Mouse (Mus musculus) testis, postnatal 14 days (tissue): ENCODE data around the gene Ankrd44.

ENCODE experiments used
- DNase-seq: peaks from one replicate; pipeline ENCODE4 v3.0.0; 2021; ENCODE audit warnings: low spot score

The Ankrd44 gene

DNA sequence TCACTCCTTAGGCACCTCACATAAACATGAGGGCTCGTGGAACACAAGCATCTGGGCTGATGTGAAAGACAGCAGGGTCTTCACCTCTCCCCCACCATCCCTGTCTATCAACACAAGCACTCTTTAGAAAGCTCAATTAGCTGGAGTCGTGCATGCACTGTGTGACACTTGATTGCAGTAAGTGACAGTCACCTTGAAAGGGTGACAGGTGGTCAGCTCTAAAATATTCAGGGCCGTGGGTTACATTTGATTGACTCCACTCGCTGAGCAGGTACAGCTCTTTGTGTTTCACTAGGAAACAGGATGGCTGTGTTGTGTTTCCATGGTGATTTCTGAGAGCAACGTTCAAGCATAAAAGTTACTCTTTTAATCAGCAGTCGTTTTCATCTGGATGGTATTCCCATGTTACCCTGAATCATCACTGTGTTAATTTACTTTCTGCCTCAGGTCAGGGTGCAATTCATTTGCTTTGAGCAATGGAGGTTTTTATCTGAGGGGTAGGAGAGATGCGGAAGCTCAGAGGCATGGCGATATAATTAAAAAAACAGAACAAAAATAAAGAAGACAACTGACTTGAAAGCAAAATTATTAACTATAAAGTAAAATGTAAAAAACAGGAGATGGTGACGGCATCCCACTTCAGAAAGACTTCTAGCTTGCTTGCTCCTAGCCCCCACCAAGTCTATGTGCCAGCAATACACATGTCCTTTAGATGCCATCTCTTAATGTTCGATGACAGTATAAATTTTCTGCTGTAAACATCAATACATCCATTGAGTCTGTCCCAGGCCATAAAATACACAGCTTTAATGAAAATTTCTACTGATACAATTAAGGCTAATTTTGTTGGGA is 218.9 kb downstream of the Ankrd44 start:
- DNase-seq: no peak

GRCm38 (mm10) chr1:54706621-54707020 is 219.6 kb downstream of the Ankrd44 start:
- DNase-seq: no peak

- DNase-seq: no peak
Observed at GRCm38 (mm10) chr1:54703466-54703865, 222.7 kb downstream of the Ankrd44 start.

- no peak for DNase-seq
Observed at GRCm38 (mm10) chr1:54702918-54703317, 223.3 kb downstream of the Ankrd44 start.

GRCm38 (mm10) chr1:54695396-54695795 is 230.8 kb downstream of the Ankrd44 start:
- DNase-seq: no peak

DNA sequence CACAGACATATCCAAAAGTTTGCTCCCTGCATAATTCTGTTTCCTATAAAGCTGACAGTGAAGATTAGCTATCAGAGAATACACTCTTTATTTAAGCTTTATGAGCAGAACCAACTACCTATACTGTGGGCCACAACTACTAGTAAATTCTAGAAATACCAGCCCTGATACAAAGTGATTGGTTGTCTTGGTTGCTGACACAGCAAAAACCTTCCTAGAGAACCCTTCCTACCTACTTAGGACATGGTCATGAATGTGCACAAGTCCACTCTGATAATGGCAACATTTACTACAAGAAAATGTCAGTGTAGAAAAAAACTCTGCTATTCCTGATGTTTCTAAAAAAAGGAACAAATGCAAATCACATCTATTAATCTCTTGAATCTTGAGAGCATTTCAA is 234.4 kb downstream of the Ankrd44 start:
- DNase-seq: no peak

DNA sequence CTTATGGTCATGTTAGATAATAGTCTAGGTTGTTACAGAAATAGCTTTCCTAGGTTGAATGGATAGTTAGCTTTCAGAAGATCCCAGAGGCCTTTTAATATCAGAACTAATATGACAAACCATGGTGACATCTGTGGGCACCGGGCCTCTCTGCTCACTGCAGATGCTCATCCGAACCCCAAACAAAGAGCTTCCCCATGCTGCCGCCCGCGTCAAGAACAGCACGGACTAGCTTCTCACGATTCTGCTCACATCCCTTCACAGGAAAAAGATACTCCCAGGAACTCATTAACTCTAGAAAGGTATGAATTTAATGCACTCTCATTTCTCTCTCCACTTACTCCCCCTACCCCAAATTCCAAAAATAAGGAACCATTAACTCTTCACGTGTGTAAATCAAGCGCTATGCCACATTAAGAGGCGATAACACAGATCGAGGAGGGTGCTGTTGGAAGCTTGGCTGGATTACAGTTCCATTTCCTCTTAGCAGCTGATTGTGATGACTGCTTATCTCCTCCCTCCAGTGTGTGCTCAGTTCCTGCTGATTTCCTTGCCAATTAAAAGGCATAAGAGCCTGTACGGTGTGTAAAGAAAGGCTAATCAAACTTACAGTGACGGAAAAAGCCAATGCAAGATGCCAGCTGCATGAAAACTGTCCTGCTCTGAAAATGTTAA is 235.8 kb downstream of the Ankrd44 start:
- no peak for DNase-seq

GRCm38 (mm10) chr1:54688441-54688840 is 237.7 kb downstream of the Ankrd44 start:
- no peak for DNase-seq

DNA sequence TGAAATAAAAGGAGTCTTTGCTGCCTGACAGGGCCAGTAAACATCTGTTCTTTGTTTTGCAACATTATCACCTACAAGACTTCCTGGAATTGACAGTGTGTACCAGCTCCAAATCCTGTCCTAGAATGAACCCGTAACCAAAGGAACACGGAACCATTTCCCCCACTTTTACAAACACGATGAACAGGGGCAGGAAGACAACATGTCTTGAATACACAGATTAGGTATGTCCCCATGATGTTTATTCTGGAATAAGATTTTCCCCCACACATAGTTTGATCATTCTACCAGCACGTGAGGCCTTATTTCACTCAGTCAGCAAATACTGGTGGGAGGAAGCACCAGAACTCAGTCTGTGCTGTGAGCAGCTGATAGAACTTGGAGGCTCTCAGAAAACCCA is 241.9 kb downstream of the Ankrd44 start:
- DNase-seq: no peak

GRCm38 (mm10) chr1:54679556-54679955 is 246.6 kb downstream of the Ankrd44 start:
- no peak for DNase-seq

- no peak for DNase-seq
Observed at GRCm38 (mm10) chr1:54678037-54678436, 248.2 kb downstream of the Ankrd44 start.

- no peak for DNase-seq
Observed at GRCm38 (mm10) chr1:54675478-54675877, 250.7 kb downstream of the Ankrd44 start.

DNA sequence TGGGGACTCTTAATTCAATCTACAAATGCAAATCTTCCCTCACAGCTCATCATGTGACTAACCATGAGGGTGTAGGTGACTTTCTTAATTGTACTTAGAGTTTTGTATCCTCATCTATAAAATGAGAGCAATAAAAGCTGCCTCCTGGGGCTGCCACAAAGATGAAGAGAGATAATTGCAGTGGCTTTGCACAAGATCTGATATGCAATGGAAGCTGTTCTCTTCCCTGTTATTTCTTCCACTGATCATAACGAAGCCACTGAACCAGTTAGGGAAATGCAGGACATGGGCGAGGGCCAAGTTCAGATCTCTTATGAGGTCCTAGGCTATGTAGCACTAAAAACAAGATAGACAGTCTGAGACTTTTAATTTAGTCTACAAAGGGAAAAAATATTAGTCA is 258.2 kb downstream of the Ankrd44 start:
- no peak for DNase-seq

DNA sequence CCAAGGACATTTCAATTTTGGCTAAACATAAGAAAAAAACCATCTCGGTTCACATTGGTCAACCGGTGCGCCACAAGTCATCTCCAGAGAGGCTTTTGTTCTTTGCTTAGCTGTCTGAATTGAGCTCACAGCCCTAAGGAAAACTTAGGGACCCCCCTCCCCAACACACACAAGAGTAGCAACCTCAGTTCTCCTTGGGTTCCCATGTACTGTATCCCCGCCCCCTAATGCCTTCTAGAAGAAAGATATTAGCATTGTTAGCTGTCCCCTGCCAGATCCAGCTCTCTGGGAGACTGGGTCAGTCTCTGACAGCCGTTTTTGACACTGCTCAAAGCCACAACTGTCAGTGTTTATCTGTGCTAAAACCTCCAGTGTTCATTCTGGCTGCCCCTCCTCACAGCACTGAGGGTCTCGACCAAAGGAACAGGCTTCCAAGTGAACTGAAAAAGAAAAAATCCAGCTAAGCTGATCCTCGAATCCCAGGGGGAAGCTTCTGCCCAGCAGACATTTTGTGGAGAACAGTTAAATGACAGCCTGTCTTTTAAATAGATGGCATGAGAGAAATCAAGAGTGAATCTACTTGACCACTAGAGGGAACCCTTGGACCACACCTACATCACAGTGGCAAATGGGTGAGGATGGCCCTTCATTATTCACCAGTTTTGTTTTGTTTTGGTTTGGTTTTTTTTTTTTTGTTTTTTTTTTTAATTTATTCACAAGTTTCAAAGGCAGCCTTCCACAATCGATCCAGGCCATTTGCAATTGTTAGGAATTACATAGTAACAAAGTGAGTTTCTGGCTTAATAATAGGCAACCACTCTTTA is 260.4 kb downstream of the Ankrd44 start:
- no peak for DNase-seq

DNA sequence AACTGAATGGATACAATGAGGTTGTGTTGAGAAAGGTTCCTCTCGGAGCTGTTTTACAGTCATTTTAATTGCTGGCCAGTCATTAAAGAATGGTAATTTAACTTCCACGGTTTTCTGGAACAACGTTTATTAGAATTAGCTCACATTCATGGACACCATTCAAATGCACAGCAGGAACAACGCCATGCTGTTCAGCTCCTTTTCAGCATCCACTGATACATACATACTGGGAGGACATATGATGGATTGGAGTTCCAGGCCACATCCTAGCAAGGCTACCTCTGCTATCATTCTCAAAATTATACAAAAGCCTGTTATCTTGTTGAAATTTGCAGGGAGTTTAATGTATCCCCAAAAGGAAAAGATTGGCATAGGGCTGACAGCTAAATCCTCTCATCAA is 261.1 kb downstream of the Ankrd44 start:
- no peak for DNase-seq

GRCm38 (mm10) chr1:54660674-54661073 is 265.5 kb downstream of the Ankrd44 start:
- DNase-seq: no peak

DNA sequence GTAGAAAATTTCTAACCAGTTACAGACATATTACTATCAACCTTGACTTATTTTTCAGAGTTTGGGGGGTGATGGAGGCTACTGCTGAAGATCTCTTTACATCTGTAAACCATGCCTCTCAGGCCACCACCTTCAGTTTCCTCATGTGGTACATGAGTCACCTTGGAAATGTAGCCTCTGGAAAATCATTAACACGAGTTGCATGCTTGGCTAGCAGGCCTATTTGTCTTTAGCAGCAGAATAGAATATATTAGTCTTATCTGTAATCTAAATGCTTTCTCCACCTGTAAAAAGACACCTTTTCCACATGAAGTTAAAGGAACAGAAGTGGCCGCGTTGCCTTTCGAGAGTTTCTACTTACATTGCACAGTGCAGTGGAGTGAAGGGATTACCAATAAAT is 267.6 kb downstream of the Ankrd44 start:
- no peak for DNase-seq

- no peak for DNase-seq
Observed at GRCm38 (mm10) chr1:54648237-54648636, 277.9 kb downstream of the Ankrd44 start.

GRCm38 (mm10) chr1:54647335-54647745 is 278.8 kb downstream of the Ankrd44 start:
- DNase-seq: no peak

DNA sequence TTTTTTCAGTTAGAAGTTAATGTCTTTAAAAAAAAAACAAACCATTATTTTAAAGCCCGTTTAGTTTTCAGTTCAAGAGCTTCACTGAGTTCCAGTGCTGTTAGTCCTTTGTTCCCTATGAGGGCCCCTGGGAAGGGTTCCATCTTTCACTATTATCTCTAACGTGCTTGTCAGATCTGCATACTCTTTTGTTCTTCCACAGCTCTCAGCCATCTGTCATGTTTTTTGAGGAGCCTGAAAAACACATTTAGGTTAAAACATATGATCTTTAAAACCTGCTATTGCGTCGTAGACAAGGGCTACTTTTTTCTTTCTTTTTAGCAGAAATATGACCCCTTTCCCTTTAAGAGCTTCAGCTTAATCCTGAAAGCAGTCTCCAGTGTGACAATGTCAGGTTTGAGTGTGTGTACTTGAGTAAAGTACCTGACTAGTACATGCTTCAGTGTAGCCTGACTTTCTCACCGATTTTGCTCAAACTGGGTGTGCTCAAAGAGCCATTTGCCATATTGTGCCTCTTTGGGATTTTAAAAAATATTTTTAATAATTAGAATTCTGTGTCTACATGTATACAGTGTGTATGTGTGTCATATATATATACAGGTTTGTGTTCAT is 285.9 kb downstream of the Ankrd44 start:
- no peak for DNase-seq

- DNase-seq: no peak
Observed at GRCm38 (mm10) chr1:54639506-54640078, 286.6 kb downstream of the Ankrd44 start.

DNA sequence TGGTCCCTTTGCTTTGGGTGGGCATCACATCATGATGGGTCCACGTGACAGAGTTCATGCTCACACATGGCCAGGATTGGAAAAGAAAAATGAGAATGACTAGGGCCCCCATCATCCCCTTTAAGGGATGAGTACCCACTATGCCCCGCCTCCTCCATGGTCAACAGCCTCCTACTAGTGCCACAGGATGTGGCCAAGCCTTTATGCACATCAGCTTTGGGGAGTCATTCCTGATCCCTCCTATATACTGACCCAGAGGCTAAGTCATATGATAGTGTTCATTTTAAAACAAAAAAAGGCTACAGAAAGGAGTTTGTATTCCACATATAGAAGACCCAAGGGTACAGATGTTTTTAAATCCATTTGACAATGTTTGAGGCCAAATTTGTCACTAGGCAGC is 287.1 kb downstream of the Ankrd44 start:
- no peak for DNase-seq
